Mouse (Mus musculus) ES-E14 (cell line): ENCODE data around the gene Tfpi. TPM values are rescaled to one million over a fixed set of nuclear protein-coding genes. Genes with fewer than 3 reads are reported as not detected.

Experiments used
- DNase-seq: peaks from one replicate; pipeline ENCODE4 v3.0.0-alpha.2; 2013; ENCODE audit warnings: low read depth, low spot score
- H3K27ac ChIP-seq: 2 replicates; pipeline ENCODE4 v1.5.1; 2012; ENCODE audit warnings: low read depth, mild to moderate bottlenecking, low read length, moderate library complexity, mixed read lengths; ENCODE audit not compliant: poor library complexity, insufficient read depth, severe bottlenecking
- H3K36me3 ChIP-seq: 2 replicates; pipeline ENCODE4 v1.6.1; 2012; ENCODE audit warnings: mild to moderate bottlenecking, low read length, moderate library complexity, mixed read lengths; ENCODE audit not compliant: control insufficient read depth, poor library complexity, insufficient read depth, severe bottlenecking
- H3K4me1 ChIP-seq, 2 experiments: fragments of 150-350 bp in 1 of 2; sonication (generic) in 1 of 2; 2 replicates each; pipeline ENCODE4 v1.6.1; 2012; ENCODE audit warnings: low read length in 2 of 2, mild to moderate bottlenecking in 1 of 2, mixed read lengths in 1 of 2; ENCODE audit not compliant: control insufficient read depth in 2 of 2, insufficient read depth in 2 of 2, poor library complexity in 1 of 2
- H3K4me3 ChIP-seq, 2 experiments: fragments of 150-350 bp in 1 of 2; sonication (generic) in 1 of 2; 2 replicates each; pipeline ENCODE4 v1.5.1; 2012; ENCODE audit warnings: low read length in 2 of 2, low read depth in 1 of 2, mild to moderate bottlenecking in 1 of 2, mixed read lengths in 1 of 2; ENCODE audit not compliant: insufficient read depth in 1 of 2, poor library complexity in 1 of 2, severe bottlenecking in 1 of 2
- H3K9ac ChIP-seq: 2 replicates; pipeline ENCODE4 v1.6.1; 2012; ENCODE audit warnings: low read depth, mild to moderate bottlenecking, low read length, mixed read lengths; ENCODE audit not compliant: poor library complexity, insufficient read depth, severe bottlenecking
- H3K9me3 ChIP-seq: fragments of 150-350 bp; sonication (generic); 2 replicates; pipeline ENCODE4 v1.6.1; 2012; ENCODE audit warnings: low read depth, mild to moderate bottlenecking, low read length; ENCODE audit not compliant: control insufficient read depth, insufficient read depth
- CHD2 ChIP-seq: IDR thresholded peaks from 2 replicates; pipeline ENCODE4 v1.6.1; 2014; ENCODE audit warnings: mild to moderate bottlenecking, low read depth, low read length, inconsistent platforms
- HCFC1 ChIP-seq: IDR thresholded peaks from 2 replicates; pipeline ENCODE4 v1.6.1; 2012; ENCODE audit warnings: low read length, inconsistent platforms, borderline replicate concordance; ENCODE audit not compliant: insufficient read depth
- MAFK ChIP-seq: IDR thresholded peaks from 2 replicates; pipeline ENCODE4 v1.6.1; 2014; ENCODE audit warnings: mild to moderate bottlenecking, low read depth, low read length, inconsistent platforms; ENCODE audit not compliant: insufficient read depth
- ZC3H11A ChIP-seq: IDR thresholded peaks from 2 replicates; pipeline ENCODE4 v1.6.1; 2012; ENCODE audit warnings: low read depth, mild to moderate bottlenecking, inconsistent platforms, low read length, borderline replicate concordance
- ZNF384 ChIP-seq: IDR thresholded peaks from 2 replicates; pipeline ENCODE4 v1.6.1; 2012; ENCODE audit warnings: low read depth, low read length, inconsistent platforms
- in situ Hi-C, 2 experiments: fragments of 600-800 bp; cut with MboI; formaldehyde crosslinking; loops; one replicate each; pipeline ENCODE4 v1.15.1; 2025; ENCODE audit warnings: low sequenced_read_pairs in 2 of 2, inconsistent platforms in 1 of 2; ENCODE audit not compliant: unreplicated experiment in 2 of 2
- total RNA-seq: library from RNA; depleted of rRNA; stranded (reverse); fragments of 300-350 nt; gene quantifications from 2 replicates; pipeline ENCODE4 v1.2.3, GENCODE M21; 2012

The Tfpi gene
- total RNA-seq, 1 experiment = 80.4 TPM

DNA sequence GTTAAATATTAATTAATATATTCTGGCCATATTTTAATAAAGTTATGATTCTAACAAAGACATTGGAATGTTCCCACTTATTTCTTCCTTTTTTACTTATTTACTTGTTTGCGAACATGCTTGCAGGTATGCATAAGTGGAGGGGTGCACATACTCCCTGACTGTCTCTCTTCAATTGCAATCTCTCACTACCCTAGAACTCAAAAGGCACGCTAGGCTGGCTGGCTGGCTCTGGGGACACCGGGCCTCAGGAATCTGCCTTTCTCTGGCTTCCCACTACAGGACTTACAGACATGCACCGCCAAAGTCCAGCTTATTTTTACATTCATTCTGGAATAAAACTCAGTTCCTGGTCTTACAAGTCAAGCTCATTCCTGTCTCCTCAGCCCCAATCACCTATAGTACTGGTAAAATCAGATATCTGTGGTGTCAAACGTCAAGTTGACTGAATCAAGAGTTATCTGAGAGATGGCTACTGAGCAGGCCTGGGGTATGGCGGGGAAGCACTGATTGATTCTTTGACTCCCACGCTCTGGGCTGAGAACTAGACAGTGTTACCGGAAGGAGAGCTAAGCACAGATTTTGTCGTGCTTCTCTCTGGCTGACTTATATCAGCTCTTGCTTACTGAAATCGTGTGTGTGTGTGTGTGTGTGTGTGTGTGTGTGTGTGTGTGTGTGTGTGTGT lies 21.9 kb downstream of the Tfpi start:
- H3K9me3 ChIP-seq = no peaks in the 10 kb centered on the region
- no peak overlapping the region for H3K9ac ChIP-seq
- in situ Hi-C loops = no loop called here
- no peaks in the 10 kb centered on the region; the same call in 1 of the 2 replicates for H3K36me3 ChIP-seq
- no peak overlapping the region for H3K27ac ChIP-seq
- H3K4me1 ChIP-seq = peaks cover 0 to 2% of the 10 kb centered on the region in 2 experiments; a peak in 1 of 4 replicates
- no peak for DNase-seq
- no peak overlapping the region for H3K4me3 ChIP-seq
- TF ChIP-seq ZNF384 = no peak

DNA sequence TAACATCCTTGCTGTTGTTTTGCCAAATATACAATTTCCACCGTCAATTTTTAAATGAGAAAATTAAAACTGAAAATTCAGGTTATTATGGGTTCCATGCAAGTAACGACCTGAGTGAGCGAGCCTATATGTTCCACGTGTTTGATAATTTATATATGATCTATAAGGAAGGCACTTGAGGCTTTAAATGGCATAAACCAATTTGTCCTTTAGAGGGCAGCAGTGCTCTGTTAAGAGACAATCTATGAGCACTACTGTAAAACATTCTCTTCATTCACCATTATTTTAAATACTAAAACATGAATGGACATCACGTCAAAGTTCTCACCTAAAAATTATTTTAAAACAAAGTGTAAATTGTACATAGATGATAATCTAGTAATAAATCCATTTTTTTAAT lies 22.5 kb downstream of the Tfpi start:
- no peaks in the 10 kb centered on the region for H3K4me1 ChIP-seq
- no peaks in the 10 kb centered on the region; the same call in 1 of the 2 replicates for H3K36me3 ChIP-seq
- no peak overlapping the region for H3K9ac ChIP-seq
- no peak overlapping the region for H3K4me3 ChIP-seq
- peak; percentile 56 for DNase-seq
- TF ChIP-seq MAFK = no peak
- no peak for TF ChIP-seq ZC3H11A
- TF ChIP-seq HCFC1 = no peak
- TF ChIP-seq ZNF384 = no peak
- no peak for TF ChIP-seq CHD2
- in situ Hi-C loops = no loop called here
- H3K9me3 ChIP-seq = no peaks in the 10 kb centered on the region
- no peak overlapping the region for H3K27ac ChIP-seq

DNA sequence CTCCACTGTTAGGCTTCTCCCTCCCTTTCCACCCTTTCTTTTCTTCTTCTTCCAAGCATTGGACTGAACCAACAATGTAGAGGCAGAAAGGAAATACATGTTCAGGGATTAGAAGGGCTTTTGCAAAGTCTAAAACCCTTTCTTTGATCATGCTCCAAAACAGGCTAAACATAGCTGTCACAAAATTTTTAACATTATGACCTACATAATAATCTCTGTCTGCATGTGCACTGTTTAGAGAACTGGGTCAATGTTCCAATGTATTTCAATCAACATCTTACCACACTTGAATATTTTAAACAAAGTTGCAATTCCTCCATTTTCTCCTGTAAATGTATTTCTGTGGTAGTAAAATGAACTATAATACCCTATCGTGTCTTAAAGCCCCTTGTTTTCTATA lies 31.1 kb downstream of the Tfpi start:
- H3K36me3 ChIP-seq = no peaks in the 10 kb centered on the region
- no peaks in the 10 kb centered on the region for H3K9me3 ChIP-seq
- H3K4me3 ChIP-seq = no peak overlapping the region
- H3K27ac ChIP-seq = no peak overlapping the region
- in situ Hi-C loops = no loop called here
- H3K4me1 ChIP-seq = no peaks in the 10 kb centered on the region
- no peak overlapping the region for H3K9ac ChIP-seq
- TF ChIP-seq MAFK (no peak), HCFC1 (no peak)
- no peak for DNase-seq

DNA sequence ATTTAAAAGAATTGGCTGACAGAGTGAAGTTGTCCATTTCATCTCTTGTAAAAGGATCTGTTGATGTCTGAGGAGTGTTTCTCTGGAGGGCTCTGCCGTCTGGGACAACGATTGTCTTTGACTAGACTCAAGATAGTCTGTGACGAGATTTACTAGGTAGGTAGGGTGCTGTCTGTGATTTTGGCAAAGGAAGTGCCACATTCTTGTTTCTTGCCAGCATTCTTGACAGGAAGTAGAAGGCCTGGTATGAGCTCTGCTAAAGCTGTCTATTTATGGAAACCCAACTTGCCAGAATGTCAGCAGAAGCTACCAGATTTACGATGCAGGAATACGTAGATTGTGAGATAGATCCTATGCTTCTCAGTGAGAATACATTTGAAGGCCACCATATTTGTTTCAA lies 34.6 kb downstream of the Tfpi start:
- Histone ChIP-seq H3K9ac (no peak overlapping the region), H3K4me1 (no peaks in the 10 kb centered on the region), H3K4me3 (no peak overlapping the region), H3K27ac (no peak overlapping the region), H3K9me3 (no peaks in the 10 kb centered on the region), H3K36me3 (no peaks in the 10 kb centered on the region)
- no peak for TF ChIP-seq ZNF384
- TF ChIP-seq ZC3H11A = no peak
- TF ChIP-seq HCFC1 = no peak
- no peak for TF ChIP-seq CHD2
- no peak for TF ChIP-seq MAFK
- in situ Hi-C loops = no loop called here
- no peak for DNase-seq

DNA sequence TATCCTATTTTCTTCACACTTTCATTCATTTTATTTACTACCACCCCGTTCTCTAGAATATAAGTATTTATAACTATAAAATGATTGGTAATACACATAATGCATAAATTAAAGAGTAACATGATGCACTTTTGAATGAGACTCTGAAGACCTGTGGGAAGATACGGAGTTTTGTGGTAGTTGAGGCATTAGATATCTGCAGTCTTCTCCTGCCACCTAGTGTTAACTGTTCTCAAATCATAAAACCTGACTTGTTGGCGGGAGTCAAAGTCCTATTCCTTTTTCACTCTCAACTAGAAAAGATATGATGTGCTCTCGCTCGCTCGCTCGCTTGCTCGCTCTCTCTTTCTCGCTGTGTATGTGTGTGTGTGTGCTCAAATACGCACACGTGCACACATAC lies 46.9 kb downstream of the Tfpi start:
- Histone ChIP-seq H3K4me3 (no peak overlapping the region), H3K4me1 (no peaks in the 10 kb centered on the region), H3K36me3 (no peaks in the 10 kb centered on the region), H3K9ac (no peak overlapping the region), H3K27ac (no peak overlapping the region), H3K9me3 (no peaks in the 10 kb centered on the region)
- in situ Hi-C loops = no loop called here
- TF ChIP-seq HCFC1 (no peak), ZC3H11A (peak; percentile 66; the same call in 1 of the 2 replicates)
- peak; percentile 28 for DNase-seq
